Mouse (Mus musculus) liver, embryonic 16.5 days (tissue): ENCODE results near the gene Rftn1. TPM values are rescaled to one million over a fixed set of nuclear protein-coding genes. Genes with fewer than 3 reads are reported as not detected.

Experiments used
- ATAC-seq: fragments of 200-750 bp; cut with Nextera tagmentation; 2 replicates; pipeline ENCODE4 v1.8.0; 2017; ENCODE audit warnings: low read depth, mild to moderate bottlenecking, moderate number of reproducible peaks, moderate library complexity
- H3K27ac ChIP-seq: fragments of 300-500 bp; sonication (generic); 2 replicates; pipeline ENCODE4 v1.5.1; 2014; ENCODE audit warnings: mild to moderate bottlenecking, low read length
- H3K27me3 ChIP-seq: fragments of 300-500 bp; sonication (generic); 2 replicates; pipeline ENCODE4 v1.6.1; 2014; ENCODE audit warnings: low read depth, low read length, mixed read lengths; ENCODE audit not compliant: control insufficient read depth, insufficient read depth
- H3K36me3 ChIP-seq: fragments of 300-500 bp; sonication (generic); 2 replicates; pipeline ENCODE4 v1.6.1; 2014; ENCODE audit warnings: mild to moderate bottlenecking; ENCODE audit not compliant: control insufficient read depth, insufficient read depth
- H3K4me1 ChIP-seq: fragments of 300-500 bp; sonication (generic); 2 replicates; pipeline ENCODE4 v1.6.1; 2014; ENCODE audit warnings: low read depth, low read length, mixed read lengths; ENCODE audit not compliant: control insufficient read depth
- H3K4me2 ChIP-seq: fragments of 300-500 bp; sonication (generic); 2 replicates; pipeline ENCODE4 v1.6.1; 2014; ENCODE audit warnings: low read depth, low read length, mixed read lengths
- H3K4me3 ChIP-seq: fragments of 300-500 bp; sonication (generic); 2 replicates; pipeline ENCODE4 v1.5.1; 2014; ENCODE audit warnings: low read depth, mild to moderate bottlenecking, low read length
- H3K9ac ChIP-seq: fragments of 300-500 bp; sonication (generic); 2 replicates; pipeline ENCODE4 v1.6.1; 2014; ENCODE audit warnings: low read depth, low read length
- H3K9me3 ChIP-seq: fragments of 300-500 bp; sonication (generic); replicated peaks from 2 replicates; pipeline ENCODE4 v1.6.1; 2016; ENCODE audit warnings: low read length; ENCODE audit not compliant: control insufficient read depth
- WGBS: fragments of 180-500 bp; shearing (Covaris S2); extraction: QIAGEN DNeasy Blood & Tissue Kit; methylation state at CpG from one replicate; pipeline ENCODE4 v1.1.7; 2014; ENCODE audit not compliant: insufficient replicate concordance; 5-methylcytosine and 5-hydroxymethylcytosine counted together
- polyA plus RNA-seq: library from polyadenylated mRNA; unstranded; fragments of >200 nt; fragmentation: Nextera tagmentation; extraction: Ambion mirVana; gene quantifications from 2 replicates; pipeline ENCODE4 v1.2.1, GENCODE M21; 2015

Rftn1 gene
- polyA plus RNA-seq, 1 experiment from 2014 or later, result 4.0 TPM

GRCm38 (mm10) chr17:50019090-50019489 is 171.4 kb downstream of the Rftn1 start:
- peak overlapping the region; percentile 54 for H3K4me2 ChIP-seq

GRCm38 (mm10) chr17:50014708-50015107 is 175.8 kb downstream of the Rftn1 start:
- H3K27ac ChIP-seq, result no peak overlapping the region
- H3K27me3 ChIP-seq, result no peaks in the 10 kb centered on the region
- no peak overlapping the region for H3K4me2 ChIP-seq
- ATAC-seq, result no peak
- WGBS, result 71% methylated on average over 9 of the region's 9 CpGs
- no peaks in the 10 kb centered on the region for H3K36me3 ChIP-seq
- peaks cover 28% of the 10 kb centered on the region for H3K4me1 ChIP-seq
- H3K9ac ChIP-seq, result no peak overlapping the region
- no peaks in the 10 kb centered on the region for H3K9me3 ChIP-seq
- no peak overlapping the region for H3K4me3 ChIP-seq

More at GRCm38 (mm10) chr17:50019090-50019489, 171.4 kb downstream of the Rftn1 start:
- H3K9me3 ChIP-seq, result no peaks in the 10 kb centered on the region
- peak overlapping the region; percentile 100 for H3K27ac ChIP-seq
- H3K4me1 ChIP-seq, result peaks cover 59% of the 10 kb centered on the region
- ATAC-seq, result peak; percentile 75
- H3K27me3 ChIP-seq, result no peaks in the 10 kb centered on the region
- H3K4me3 ChIP-seq, result no peak overlapping the region
- H3K36me3 ChIP-seq, result no peaks in the 10 kb centered on the region
- 26% methylated on average over 5 of the region's 5 CpGs for WGBS
- peak overlapping the region; percentile 65 for H3K9ac ChIP-seq

GRCm38 (mm10) chr17:50013848-50014247 is 176.6 kb downstream of the Rftn1 start:
- H3K36me3 ChIP-seq, result no peaks in the 10 kb centered on the region
- no peak for ATAC-seq
- no peaks in the 10 kb centered on the region for H3K9me3 ChIP-seq
- no peak overlapping the region for H3K27ac ChIP-seq
- no peak overlapping the region for H3K4me3 ChIP-seq
- no peaks in the 10 kb centered on the region for H3K27me3 ChIP-seq
- H3K4me1 ChIP-seq, result peaks cover 21% of the 10 kb centered on the region
- no peak overlapping the region for H3K9ac ChIP-seq
- 68% methylated on average over 2 of the region's 2 CpGs for WGBS
- H3K4me2 ChIP-seq, result no peak overlapping the region

- no peaks in the 10 kb centered on the region for H3K27me3 ChIP-seq
- WGBS, result 34% methylated on average over 4 of the region's 4 CpGs
- H3K9ac ChIP-seq, result no peak overlapping the region
- H3K4me2 ChIP-seq, result no peak overlapping the region
- no peak for ATAC-seq
- H3K27ac ChIP-seq, result no peak overlapping the region
- H3K9me3 ChIP-seq, result no peaks in the 10 kb centered on the region
- H3K4me1 ChIP-seq, result peaks cover 13% of the 10 kb centered on the region
- H3K4me3 ChIP-seq, result no peak overlapping the region
- no peaks in the 10 kb centered on the region for H3K36me3 ChIP-seq
Observed at GRCm38 (mm10) chr17:50010096-50010495, 180.4 kb downstream of the Rftn1 start.

- ATAC-seq, result 0 out of 2 replicates have a peak, but pooled peaks have one; percentile 4
Observed at GRCm38 (mm10) chr17:50006721-50007351, 183.6 kb downstream of the Rftn1 start.

GRCm38 (mm10) chr17:50006338-50006720 is 184.1 kb downstream of the Rftn1 start:
- ATAC-seq, result no peak
- WGBS, result 73% methylated on average over 7 of the region's 7 CpGs
- peaks cover 13% of the 10 kb centered on the region for H3K4me1 ChIP-seq

More at GRCm38 (mm10) chr17:50006721-50007351, 183.6 kb downstream of the Rftn1 start:
- H3K27me3 ChIP-seq, result no peaks in the 10 kb centered on the region
- H3K4me3 ChIP-seq, result no peak overlapping the region
- H3K9ac ChIP-seq, result no peak overlapping the region
- peaks cover 13% of the 10 kb centered on the region for H3K4me1 ChIP-seq
- H3K4me2 ChIP-seq, result no peak overlapping the region
- WGBS, result 55% methylated on average over 9 of the region's 9 CpGs
- no peak overlapping the region for H3K27ac ChIP-seq
- H3K36me3 ChIP-seq, result no peaks in the 10 kb centered on the region
- H3K9me3 ChIP-seq, result no peaks in the 10 kb centered on the region

GRCm38 (mm10) chr17:50003156-50003555 is 187.3 kb downstream of the Rftn1 start:
- H3K36me3 ChIP-seq, result no peaks in the 10 kb centered on the region
- no peak overlapping the region for H3K4me3 ChIP-seq
- ATAC-seq, result no peak
- H3K9me3 ChIP-seq, result no peaks in the 10 kb centered on the region
- 80% methylated on average over 4 of the region's 4 CpGs for WGBS
- no peak overlapping the region for H3K27ac ChIP-seq
- H3K4me1 ChIP-seq, result peaks cover 8% of the 10 kb centered on the region
- no peaks in the 10 kb centered on the region for H3K27me3 ChIP-seq
- no peak overlapping the region for H3K4me2 ChIP-seq
- no peak overlapping the region for H3K9ac ChIP-seq

More at GRCm38 (mm10) chr17:50006338-50006720, 184.1 kb downstream of the Rftn1 start:
- Histone ChIP-seq H3K27ac (no peak overlapping the region), H3K4me2 (no peak overlapping the region), H3K36me3 (no peaks in the 10 kb centered on the region), H3K27me3 (no peaks in the 10 kb centered on the region), H3K4me3 (no peak overlapping the region), H3K9ac (no peak overlapping the region), H3K9me3 (no peaks in the 10 kb centered on the region)

GRCm38 (mm10) chr17:50002171-50002570 is 188.3 kb downstream of the Rftn1 start:
- H3K36me3 ChIP-seq, result no peaks in the 10 kb centered on the region
- H3K9ac ChIP-seq, result no peak overlapping the region
- no peaks in the 10 kb centered on the region for H3K9me3 ChIP-seq
- no peak overlapping the region for H3K27ac ChIP-seq
- no peak overlapping the region for H3K4me3 ChIP-seq
- 61% methylated on average over 3 of the region's 3 CpGs for WGBS
- peaks cover 5% of the 10 kb centered on the region for H3K4me1 ChIP-seq
- no peak for ATAC-seq
- H3K27me3 ChIP-seq, result no peaks in the 10 kb centered on the region
- no peak overlapping the region for H3K4me2 ChIP-seq

GRCm38 (mm10) chr17:50001754-50002153 is 188.7 kb downstream of the Rftn1 start:
- Histone ChIP-seq H3K27me3 (no peaks in the 10 kb centered on the region), H3K9ac (no peak overlapping the region), H3K27ac (no peak overlapping the region), H3K4me1 (peaks cover under 1% of the 10 kb centered on the region; the same call in 1 of the 2 replicates), H3K36me3 (no peaks in the 10 kb centered on the region), H3K4me3 (no peak overlapping the region), H3K4me2 (no peak overlapping the region), H3K9me3 (no peaks in the 10 kb centered on the region)
- no peak for ATAC-seq
